Mouse (Mus musculus) hindbrain, embryonic 11.5 days (tissue): ENCODE results near the gene Glcci1. TPM values are rescaled to one million over a fixed set of nuclear protein-coding genes. Genes with fewer than 3 reads are reported as not detected.

Source experiments
- ATAC-seq: fragments of 200-750 bp; cut with Nextera tagmentation; 2 replicates; pipeline ENCODE4 v1.8.0; 2017; ENCODE audit warnings: mild to moderate bottlenecking, moderate TSS enrichment, moderate library complexity; ENCODE audit not compliant: low FRiP score
- DNase-seq: peaks from one replicate; pipeline ENCODE4 v3.0.0-alpha.2; 2015; ENCODE audit warnings: low spot score
- H3K27ac ChIP-seq: fragments of 300-500 bp; sonication (generic); 2 replicates; pipeline ENCODE4 v1.5.1; 2014; ENCODE audit warnings: mild to moderate bottlenecking, low read depth, low read length
- H3K27me3 ChIP-seq: fragments of 300-500 bp; sonication (generic); 2 replicates; pipeline ENCODE4 v1.6.1; 2014; ENCODE audit warnings: mild to moderate bottlenecking, low read length, moderate library complexity, mixed read lengths; ENCODE audit not compliant: control insufficient read depth, insufficient read depth
- H3K36me3 ChIP-seq: fragments of 300-500 bp; sonication (generic); 2 replicates; pipeline ENCODE4 v1.6.1; 2014; ENCODE audit warnings: mild to moderate bottlenecking, low read length, moderate library complexity, mixed read lengths; ENCODE audit not compliant: control insufficient read depth, insufficient read depth
- H3K4me1 ChIP-seq: fragments of 300-500 bp; sonication (generic); replicated peaks from 2 replicates; pipeline ENCODE4 v1.6.1; 2014; ENCODE audit warnings: low read length, mixed read lengths; ENCODE audit not compliant: control insufficient read depth, insufficient read depth
- H3K4me2 ChIP-seq: fragments of 300-500 bp; sonication (generic); replicated peaks from 2 replicates; pipeline ENCODE4 v1.6.1; 2014; ENCODE audit warnings: mild to moderate bottlenecking, low read depth, low read length
- H3K4me3 ChIP-seq: fragments of 300-500 bp; sonication (generic); 2 replicates; pipeline ENCODE4 v1.5.1; 2014; ENCODE audit warnings: low read depth, low read length
- H3K9ac ChIP-seq: fragments of 300-500 bp; sonication (generic); 2 replicates; pipeline ENCODE4 v1.6.1; 2014; ENCODE audit warnings: low read depth, low read length
- H3K9me3 ChIP-seq: fragments of 300-500 bp; sonication (generic); 2 replicates; pipeline ENCODE4 v1.6.1; 2016; ENCODE audit warnings: low read length; ENCODE audit not compliant: control insufficient read depth
- WGBS: fragments of 180-500 bp; shearing (Covaris S2); extraction: QIAGEN DNeasy Blood & Tissue Kit; methylation state at CpG from one replicate; pipeline ENCODE4 v1.1.7; 2014; 5-methylcytosine and 5-hydroxymethylcytosine counted together
- polyA plus RNA-seq: library from polyadenylated mRNA; unstranded; fragments of >200 nt; fragmentation: Nextera tagmentation; extraction: Ambion mirVana; gene quantifications from 2 replicates; pipeline ENCODE4 v1.2.1, GENCODE M21; 2014

The Glcci1 gene
- polyA plus RNA-seq, 1 experiment from 2014 or later = 15.1 TPM

- Histone ChIP-seq H3K27ac (no peak overlapping the region), H3K4me2 (no peak overlapping the region), H3K27me3 (no peaks in the 10 kb centered on the region), H3K9ac (no peak overlapping the region), H3K36me3 (no peaks in the 10 kb centered on the region), H3K9me3 (no peaks in the 10 kb centered on the region), H3K4me1 (no peaks in the 10 kb centered on the region), H3K4me3 (no peak overlapping the region)
- ATAC-seq = no peak
- no peak for DNase-seq
- 90% methylated on average over 7 of the region's 7 CpGs for WGBS
These were observed 121.1 kb downstream of the Glcci1 start for GRCm38 (mm10) chr6:8630531-8630930.

GRCm38 (mm10) chr6:8631362-8631761, 122.0 kb downstream of the Glcci1 start:
- H3K4me3 ChIP-seq = no peak overlapping the region
- H3K4me1 ChIP-seq = no peaks in the 10 kb centered on the region
- 79% methylated on average over 8 of the region's 8 CpGs for WGBS
- H3K9me3 ChIP-seq = no peaks in the 10 kb centered on the region
- ATAC-seq = no peak
- H3K36me3 ChIP-seq = no peaks in the 10 kb centered on the region
- H3K27ac ChIP-seq = no peak overlapping the region
- DNase-seq = no peak
- no peak overlapping the region for H3K4me2 ChIP-seq
- H3K9ac ChIP-seq = no peak overlapping the region
- H3K27me3 ChIP-seq = no peaks in the 10 kb centered on the region

GRCm38 (mm10) chr6:8631986-8632632, 122.7 kb downstream of the Glcci1 start:
- H3K27me3 ChIP-seq = no peaks in the 10 kb centered on the region
- WGBS = 69% methylated on average over 5 of the region's 5 CpGs
- no peaks in the 10 kb centered on the region for H3K9me3 ChIP-seq
- ATAC-seq (no peak), DNase-seq (no peak)
- no peaks in the 10 kb centered on the region for H3K36me3 ChIP-seq
- no peak overlapping the region for H3K4me3 ChIP-seq
- no peak overlapping the region for H3K4me2 ChIP-seq
- no peak overlapping the region for H3K27ac ChIP-seq
- H3K4me1 ChIP-seq = no peaks in the 10 kb centered on the region
- H3K9ac ChIP-seq = no peak overlapping the region

GRCm38 (mm10) chr6:8632701-8633100, 123.3 kb downstream of the Glcci1 start:
- no peaks in the 10 kb centered on the region for H3K36me3 ChIP-seq
- DNase-seq (no peak), ATAC-seq (no peak)
- H3K27me3 ChIP-seq = no peaks in the 10 kb centered on the region
- H3K4me3 ChIP-seq = no peak overlapping the region
- no peak overlapping the region for H3K4me2 ChIP-seq
- no peak overlapping the region for H3K9ac ChIP-seq
- H3K4me1 ChIP-seq = no peaks in the 10 kb centered on the region
- WGBS = 89% methylated on average over 4 of the region's 4 CpGs
- H3K9me3 ChIP-seq = no peaks in the 10 kb centered on the region
- H3K27ac ChIP-seq = no peak overlapping the region

- DNase-seq = no peak
- no peak overlapping the region for H3K4me2 ChIP-seq
- WGBS = 92% methylated on average over 4 of the region's 4 CpGs
These were observed 128.7 kb downstream of the Glcci1 start for GRCm38 (mm10) chr6:8638122-8638521.

GRCm38 (mm10) chr6:8638899-8639298, 129.5 kb downstream of the Glcci1 start:
- DNase-seq (no peak), ATAC-seq (no peak)
- 84% methylated on average over 4 of the region's 4 CpGs for WGBS
- Histone ChIP-seq H3K36me3 (no peaks in the 10 kb centered on the region), H3K4me2 (no peak overlapping the region), H3K27me3 (no peaks in the 10 kb centered on the region), H3K9me3 (no peaks in the 10 kb centered on the region), H3K9ac (no peak overlapping the region), H3K4me1 (no peaks in the 10 kb centered on the region), H3K27ac (no peak overlapping the region), H3K4me3 (no peak overlapping the region)

More at GRCm38 (mm10) chr6:8638122-8638521, 128.7 kb downstream of the Glcci1 start:
- H3K9me3 ChIP-seq = no peaks in the 10 kb centered on the region
- no peaks in the 10 kb centered on the region for H3K36me3 ChIP-seq
- H3K9ac ChIP-seq = no peak overlapping the region
- H3K27ac ChIP-seq = no peak overlapping the region
- no peaks in the 10 kb centered on the region for H3K27me3 ChIP-seq
- no peaks in the 10 kb centered on the region for H3K4me1 ChIP-seq
- no peak overlapping the region for H3K4me3 ChIP-seq
- ATAC-seq = no peak

GRCm38 (mm10) chr6:8639526-8639925, 130.1 kb downstream of the Glcci1 start:
- Histone ChIP-seq H3K4me2 (no peak overlapping the region), H3K36me3 (no peaks in the 10 kb centered on the region), H3K4me1 (no peaks in the 10 kb centered on the region), H3K9ac (no peak overlapping the region), H3K9me3 (no peaks in the 10 kb centered on the region), H3K4me3 (no peak overlapping the region), H3K27ac (no peak overlapping the region), H3K27me3 (no peaks in the 10 kb centered on the region)
- ATAC-seq (no peak), DNase-seq (no peak)
- WGBS = 90% methylated on average over 2 of the region's 2 CpGs

- Histone ChIP-seq H3K27ac (no peak overlapping the region), H3K4me3 (no peak overlapping the region), H3K9me3 (no peaks in the 10 kb centered on the region), H3K9ac (no peak overlapping the region), H3K27me3 (no peaks in the 10 kb centered on the region), H3K4me1 (0 out of 2 replicates have a peak, but pooled peaks cover under 1% of the 10 kb centered on the region), H3K36me3 (no peaks in the 10 kb centered on the region), H3K4me2 (no peak overlapping the region)
- WGBS = 91% methylated on average over 5 of the region's 5 CpGs
- no peak for DNase-seq
- no peak for ATAC-seq
These were observed 131.5 kb downstream of the Glcci1 start for GRCm38 (mm10) chr6:8640863-8641262.

- Histone ChIP-seq H3K4me3 (no peak overlapping the region), H3K36me3 (no peaks in the 10 kb centered on the region), H3K9ac (no peak overlapping the region), H3K9me3 (no peaks in the 10 kb centered on the region), H3K27me3 (no peaks in the 10 kb centered on the region), H3K4me2 (no peak overlapping the region), H3K27ac (no peak overlapping the region), H3K4me1 (0 out of 2 replicates have a peak, but pooled peaks cover 2% of the 10 kb centered on the region)
- DNase-seq (no peak), ATAC-seq (no peak)
- 87% methylated on average over 10 of the region's 10 CpGs for WGBS
These were observed 135.3 kb downstream of the Glcci1 start for GRCm38 (mm10) chr6:8644703-8645102.
